Comparison of ENCODE assay signal across 8 mouse cellular contexts in genomic region chr3:87033357-87033756, GRCm38 (mm10). TPM values are rescaled to one million over a fixed set of nuclear protein-coding genes. Genes with fewer than 3 reads are reported as not detected.
DNase-seq lines count a peak whose midpoint lies in the region; ATAC-seq and TF ChIP-seq lines count a peak whose summit lies in the region.

No protein-coding gene starts in this region.

- no peak overlapping the region for H3K4me3 ChIP-seq in gastrocnemius, adult 2 months
- H3K4me3 ChIP-seq in kidney, embryonic 16.5 days (ENCODE audit: low read length) = no peak overlapping the region
- H3K4me3 ChIP-seq in liver, embryonic 11.5 days (ENCODE audit: low read depth, low read length) = no peak overlapping the region

- H3K27me3 ChIP-seq in kidney, embryonic 16.5 days (ENCODE audit: insufficient read depth, low read length) = no peaks in the 10 kb centered on the region; the same call in 1 of the 2 replicates
- H3K27me3 ChIP-seq in liver, embryonic 11.5 days (replicated peaks; ENCODE audit: control insufficient read depth, insufficient read depth, low read length) = no peaks in the 10 kb centered on the region

- no peak overlapping the region for H3K4me2 ChIP-seq in kidney, embryonic 16.5 days (replicated peaks; ENCODE audit: low read depth, low read length)
- no peak overlapping the region for H3K4me2 ChIP-seq in liver, embryonic 11.5 days

- no peaks in the 10 kb centered on the region for H3K36me3 ChIP-seq in kidney, embryonic 16.5 days (ENCODE audit: insufficient read depth, low read length)
- H3K36me3 ChIP-seq in liver, embryonic 11.5 days (ENCODE audit: control insufficient read depth, insufficient read depth, low read length) = no peaks in the 10 kb centered on the region

- H3K4me1 ChIP-seq in kidney, embryonic 16.5 days (ENCODE audit: insufficient read depth, low read length) = no peaks in the 10 kb centered on the region
- no peaks in the 10 kb centered on the region for H3K4me1 ChIP-seq in liver, embryonic 11.5 days (replicated peaks; ENCODE audit: control insufficient read depth, insufficient read depth, low read length)

- no peak overlapping the region for H3K27ac ChIP-seq in gastrocnemius, adult 2 months
- H3K27ac ChIP-seq in kidney, embryonic 16.5 days (ENCODE audit: low read length) = no peak overlapping the region
- H3K27ac ChIP-seq in liver, embryonic 11.5 days (ENCODE audit: low read depth, low read length) = no peak overlapping the region

- peak; percentile 26 for DNase-seq in 3134 (ENCODE audit: extremely low read depth, insufficient read length, low spot score)
- DNase-seq in R1 (ENCODE audit: low read depth, low spot score) = peak; percentile 97
- DNase-seq in cerebellum, postnatal 14 days = peak; percentile 83 to 86
- DNase-seq in gastrocnemius, adult 2 months = peak; percentile 74
- DNase-seq in liver, embryonic 11.5 days (ENCODE audit: low spot score) = peak; percentile 54
- DNase-seq in retina, adult 2 months (ENCODE audit: low read depth, low spot score) = peak; percentile 49
- DNase-seq in thymus, postnatal 25 days = peak; percentile 71

- intact Hi-C loops in gastrocnemius, adult 2 months (cut with DNase I) = loop anchor here (5.0 kb wide), 3 partner anchors 54 to 464 kb away; no protein-coding TSS in a partner anchor

- peak; percentile 12; the same call in 1 of the 2 replicates for ATAC-seq in kidney, embryonic 16.5 days (ENCODE audit: low FRiP score, low TSS enrichment)
- no peak for ATAC-seq in liver, embryonic 11.5 days (replicated peaks; ENCODE audit: low FRiP score)

- WGBS in kidney, embryonic 16.5 days = 21% methylated on average over 8 of the region's 8 CpGs
- 26% methylated on average over 8 of the region's 8 CpGs for WGBS in liver, embryonic 11.5 days

- H3K9me3 ChIP-seq in kidney, embryonic 16.5 days (ENCODE audit: low read length) = no peaks in the 10 kb centered on the region
- no peaks in the 10 kb centered on the region for H3K9me3 ChIP-seq in liver, embryonic 11.5 days (ENCODE audit: control insufficient read depth, low read length)

- H3K9ac ChIP-seq in kidney, embryonic 16.5 days (replicated peaks; ENCODE audit: low read length) = no peak overlapping the region
- H3K9ac ChIP-seq in liver, embryonic 11.5 days (ENCODE audit: low read depth, low read length) = no peak overlapping the region

- TF ChIP-seq CTCF in gastrocnemius, adult 2 months (IDR thresholded peaks at IDR 0.05) = peak; percentile 93

RNA-seq across cellular contexts. Expression of gene Cd1d1, which starts 34.1 kb away (rescaled TPM):
- 1 to 10 TPM; 1.8 to 6.4 TPM for total RNA-seq in gastrocnemius, adult 2 months (2021)
- polyA plus RNA-seq in kidney, embryonic 16.5 days (2015; fragmentation: Nextera tagmentation; extraction: Ambion mirVana) = 27.3 and 28.3 TPM in 2 replicates
- 14.5 and 15.7 TPM in 2 replicates for polyA plus RNA-seq in liver, embryonic 11.5 days (2014; fragmentation: Nextera tagmentation; extraction: Ambion mirVana)

Comparison
In these comparisons a context has a peak if more than half of its experiments do, and no peak if none do; other contexts are left out.
1. DNase-seq: peak in every context shown above with its lines; median percentile 97 in R1; 84 in cerebellum, postnatal 14 days; 74 in gastrocnemius, adult 2 months; 71 in thymus, postnatal 25 days; 54 in liver, embryonic 11.5 days; 49 in retina, adult 2 months; 26 in 3134.